Mouse (Mus musculus) retina, postnatal 1 day (tissue): ENCODE measurements around the gene Pyroxd2.
"Not testable (repeated sequence)": the region's sequence is repeated elsewhere in the genome, so short reads cannot be mapped to it uniquely, and the experiment has no call there.

ENCODE experiments used
- DNase-seq: peaks from one replicate; pipeline ENCODE4 v3.0.0-alpha.2; 2012

Gene Pyroxd2

DNA sequence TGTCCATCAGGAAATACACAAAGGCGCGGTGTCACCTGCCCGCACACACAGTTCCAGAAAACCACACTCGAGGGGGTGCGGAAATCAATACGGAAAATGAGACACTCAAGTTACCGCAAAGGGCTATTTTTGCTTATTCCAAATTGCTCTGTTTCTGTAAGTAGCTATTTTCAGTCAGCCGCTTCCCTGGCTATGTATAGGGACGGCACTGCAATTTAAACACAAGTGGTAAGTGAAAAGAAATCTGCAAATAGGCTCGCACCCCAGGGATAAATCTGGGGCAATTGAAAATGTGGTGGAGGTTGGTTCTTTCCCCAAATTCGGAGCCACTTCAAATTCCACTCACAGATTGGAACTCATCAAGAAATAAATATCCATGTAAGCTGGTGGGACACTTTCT lies 63.3 kb downstream of the Pyroxd2 start:
- no peak for DNase-seq

DNA sequence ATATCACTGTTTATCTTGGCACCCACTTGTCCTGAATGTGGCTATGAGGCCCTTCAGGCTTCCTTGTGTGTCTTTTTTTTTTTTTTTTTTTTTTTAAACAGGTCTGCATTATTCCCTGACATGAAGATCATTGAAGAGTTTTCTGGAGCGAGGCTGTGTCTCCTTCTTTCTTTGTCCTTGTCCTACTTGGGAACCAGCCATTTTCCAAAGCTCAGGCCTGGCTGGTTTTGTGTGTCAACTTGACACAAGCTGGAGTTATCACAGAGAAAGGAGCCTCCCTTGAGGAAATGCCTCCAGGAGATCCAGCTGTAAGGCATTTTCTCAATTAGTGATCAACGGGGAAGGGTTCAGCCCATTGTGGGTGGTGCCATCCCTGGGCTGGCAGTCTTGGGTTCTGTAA lies 69.8 kb downstream of the Pyroxd2 start:
- not testable (repeated sequence) for DNase-seq

DNA sequence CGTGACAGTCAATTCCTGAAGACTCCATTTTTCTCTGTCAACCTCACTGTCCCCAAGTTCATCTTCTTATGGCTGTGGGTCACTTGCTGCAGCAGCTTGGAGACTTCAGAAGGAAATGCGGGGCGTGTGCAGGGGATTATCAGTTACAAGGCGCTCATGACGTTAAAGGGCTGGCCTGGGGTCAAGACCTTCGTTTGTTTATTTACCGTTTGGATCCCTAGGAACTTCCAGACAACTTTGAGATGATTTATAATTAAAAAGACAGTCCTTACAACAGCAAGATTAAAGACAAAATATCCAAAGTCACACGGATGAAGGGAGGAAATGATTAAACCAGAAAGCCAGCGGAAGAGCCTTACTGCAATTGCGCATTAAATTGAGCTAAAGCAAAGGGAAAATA lies 74.4 kb downstream of the Pyroxd2 start:
- no peak for DNase-seq

DNA sequence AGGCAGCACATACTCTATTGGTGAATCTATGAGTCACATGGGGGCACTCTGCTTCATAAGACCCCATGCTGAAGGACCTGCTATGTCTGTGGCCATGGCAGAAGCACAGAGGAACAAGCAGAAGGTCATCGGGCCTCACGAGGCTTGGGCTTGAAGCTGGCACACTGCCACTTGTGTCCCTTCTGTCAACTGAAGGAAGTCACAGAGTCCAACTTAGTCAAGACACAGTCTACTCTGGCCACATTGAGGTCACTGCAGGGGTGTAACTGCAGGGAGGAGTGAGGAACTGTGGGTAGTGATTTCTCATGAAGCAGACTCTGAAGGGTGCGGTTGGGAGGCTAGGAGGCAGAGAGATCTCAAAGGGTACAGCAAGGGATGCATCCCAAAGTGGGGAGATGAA lies 75.1 kb downstream of the Pyroxd2 start:
- DNase-seq, result no peak

DNA sequence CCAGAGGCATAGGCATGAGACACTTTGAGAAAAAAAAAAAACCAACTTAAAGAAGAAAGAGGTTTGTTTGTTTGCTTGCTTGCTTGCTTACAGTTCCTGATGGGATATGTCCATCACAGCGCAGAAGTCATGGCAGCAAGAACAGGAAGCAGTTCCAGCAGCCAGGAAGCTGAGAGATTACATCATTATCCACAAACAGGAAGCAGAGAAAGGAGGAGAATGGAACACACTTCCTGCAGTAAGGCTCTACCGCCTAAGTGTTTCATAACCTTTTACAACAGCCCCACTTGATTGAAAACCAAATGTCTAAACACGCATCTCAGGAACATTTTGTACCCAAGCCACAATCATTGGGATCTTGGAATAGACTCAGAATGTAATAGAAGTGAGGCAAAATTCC lies 75.6 kb downstream of the Pyroxd2 start:
- no peak for DNase-seq
